Mouse (Mus musculus) spleen, adult 12 weeks (tissue): ENCODE measurements around the gene Ghr.

Experiments used
- DNase-seq: peaks from one replicate; pipeline ENCODE4 v3.0.0; 2022; ENCODE audit warnings: low spot score

The Ghr gene

GRCm38 (mm10) chr15:3582807-3583636 is at the start of gene Ghr:
Gene Ghr, minus strand, starts transcription at chr15:3583492.
- no peak for DNase-seq

- no peak for DNase-seq
These were observed 39.5 kb upstream of the Ghr start for GRCm38 (mm10) chr15:3622746-3623145.

GRCm38 (mm10) chr15:3620368-3620767 is 37.1 kb upstream of the Ghr start:
- no peak for DNase-seq

- no peak for DNase-seq
These were observed 35.0 kb upstream of the Ghr start for GRCm38 (mm10) chr15:3618311-3618710.

- DNase-seq = no peak
These were observed 28.7 kb upstream of the Ghr start for GRCm38 (mm10) chr15:3611961-3612360.

GRCm38 (mm10) chr15:3607951-3608350 is 24.7 kb upstream of the Ghr start:
- DNase-seq = no peak

GRCm38 (mm10) chr15:3602098-3602486 is 18.8 kb upstream of the Ghr start:
- DNase-seq = no peak

- no peak for DNase-seq
These were observed 18.3 kb upstream of the Ghr start for GRCm38 (mm10) chr15:3601422-3602097.

GRCm38 (mm10) chr15:3587879-3588278 is 4.6 kb upstream of the Ghr start:
- no peak for DNase-seq

- DNase-seq = no peak
These were observed 1.1 kb upstream of the Ghr start for GRCm38 (mm10) chr15:3584361-3584760.

GRCm38 (mm10) chr15:3581861-3582806 is 1.2 kb downstream of the Ghr start:
- DNase-seq = no peak

- DNase-seq = no peak
These were observed 2.0 kb downstream of the Ghr start for GRCm38 (mm10) chr15:3581337-3581736.

GRCm38 (mm10) chr15:3580216-3580615 is 3.1 kb downstream of the Ghr start:
- DNase-seq = no peak

- no peak for DNase-seq
These were observed 4.9 kb downstream of the Ghr start for GRCm38 (mm10) chr15:3578286-3578980.

- no peak for DNase-seq
These were observed 14.0 kb downstream of the Ghr start for GRCm38 (mm10) chr15:3569178-3569903.

GRCm38 (mm10) chr15:3564570-3564969 is 18.7 kb downstream of the Ghr start:
- DNase-seq = no peak

GRCm38 (mm10) chr15:3563929-3564516 is 19.3 kb downstream of the Ghr start:
- no peak for DNase-seq

GRCm38 (mm10) chr15:3563473-3563872 is 19.8 kb downstream of the Ghr start:
- DNase-seq = no peak

GRCm38 (mm10) chr15:3558524-3558923 is 24.8 kb downstream of the Ghr start:
- no peak for DNase-seq

- DNase-seq = no peak
These were observed 39.0 kb downstream of the Ghr start for GRCm38 (mm10) chr15:3544289-3544688.
